Mouse (Mus musculus) G1E-ER4 (cell line): ENCODE data around the gene Tmem235. TPM values are rescaled to one million over a fixed set of nuclear protein-coding genes. Genes with fewer than 3 reads are reported as not detected.
A peak's percentile ranks its signal among the peaks of the same experiment; 100 is the strongest.

ENCODE experiments used
- GATA1 ChIP-seq: IDR thresholded peaks from one replicate; pipeline ENCODE4 v1.8.0; 2012; ENCODE audit warnings: low read length, inconsistent platforms
- polyA plus RNA-seq: library from polyadenylated mRNA; stranded (reverse); fragments of >175 nt; gene quantifications from 2 replicates; pipeline ENCODE4 v1.2.3, GENCODE M21; 2012

Gene Tmem235
- polyA plus RNA-seq, 1 experiment: not detected

- peak; percentile 52 for TF ChIP-seq GATA1
These were observed 31.5 kb upstream of the Tmem235 start for GRCm38 (mm10) chr11:117828888-117829604.

GRCm38 (mm10) chr11:117829671-117830215 lies 30.8 kb upstream of the Tmem235 start:
- TF ChIP-seq GATA1: no peak

- TF ChIP-seq GATA1: no peak
These were observed 30.2 kb upstream of the Tmem235 start for GRCm38 (mm10) chr11:117830401-117830800.

GRCm38 (mm10) chr11:117832086-117832969 lies 28.2 kb upstream of the Tmem235 start:
- peak; percentile 9 for TF ChIP-seq GATA1

- no peak for TF ChIP-seq GATA1
These were observed 26.5 kb upstream of the Tmem235 start for GRCm38 (mm10) chr11:117834086-117834485.

- TF ChIP-seq GATA1: no peak
These were observed 24.2 kb upstream of the Tmem235 start for GRCm38 (mm10) chr11:117836306-117836705.

- no peak for TF ChIP-seq GATA1
These were observed 22.0 kb upstream of the Tmem235 start for GRCm38 (mm10) chr11:117838572-117838971.

GRCm38 (mm10) chr11:117839021-117839420 lies 21.5 kb upstream of the Tmem235 start:
- TF ChIP-seq GATA1: no peak

GRCm38 (mm10) chr11:117840910-117841309 lies 19.6 kb upstream of the Tmem235 start:
- TF ChIP-seq GATA1: no peak

- TF ChIP-seq GATA1: no peak
These were observed 17.1 kb upstream of the Tmem235 start for GRCm38 (mm10) chr11:117843434-117843833.

GRCm38 (mm10) chr11:117844997-117845396 lies 15.6 kb upstream of the Tmem235 start:
- no peak for TF ChIP-seq GATA1

- no peak for TF ChIP-seq GATA1
These were observed 14.9 kb upstream of the Tmem235 start for GRCm38 (mm10) chr11:117845651-117846050.

- TF ChIP-seq GATA1: no peak
These were observed 13.9 kb upstream of the Tmem235 start for GRCm38 (mm10) chr11:117846640-117847039.

- TF ChIP-seq GATA1: no peak
These were observed 12.8 kb upstream of the Tmem235 start for GRCm38 (mm10) chr11:117847593-117848215.

- TF ChIP-seq GATA1: no peak
These were observed 12.1 kb upstream of the Tmem235 start for GRCm38 (mm10) chr11:117848271-117848984.
